Comparison of ENCODE assay signal across 8 mouse cellular contexts in genomic region chr12:24830766-24831152, GRCm38 (mm10). TPM values are rescaled to one million over a fixed set of nuclear protein-coding genes. Genes with fewer than 3 reads are reported as not detected.
DNase-seq lines count a peak whose midpoint lies in the region; ATAC-seq and TF ChIP-seq lines count a peak whose summit lies in the region.

Mboat2 (plus strand) TSS chr12:24830879.

- TF ChIP-seq POLR2A in bone marrow macrophage, adult 2 months (IDR thresholded peaks at IDR 0.05; ENCODE audit: borderline replicate concordance, low read depth, low read length) = no peak

- H3K36me3 ChIP-seq in limb, embryonic 13.5 days = no peaks in the 10 kb centered on the region
- H3K36me3 ChIP-seq in midbrain, embryonic 12.5 days = 0 out of 2 replicates have a peak, but pooled peaks cover 4% of the 10 kb centered on the region
- H3K36me3 ChIP-seq in stomach, embryonic 16.5 days (ENCODE audit: control insufficient read depth, insufficient read depth, low read length) = no peaks in the 10 kb centered on the region

- H3K4me3 ChIP-seq in bone marrow macrophage, adult 2 months (ENCODE audit: insufficient read depth, low read length) = peak within 1 kb of the TSS; percentile 69
- H3K4me3 ChIP-seq in limb, embryonic 13.5 days = peak within 1 kb of the TSS; percentile 70
- peak within 1 kb of the TSS; percentile 70 for H3K4me3 ChIP-seq in midbrain, embryonic 12.5 days
- H3K4me3 ChIP-seq in stomach, embryonic 16.5 days (replicated peaks; ENCODE audit: low read length) = peak within 1 kb of the TSS; percentile 91

- no peak for TF ChIP-seq CTCF in bone marrow macrophage, adult 2 months (IDR thresholded peaks at IDR 0.05; ENCODE audit: low read depth, low read length)

- under 1% methylated on average over 24 of the region's 24 CpGs for WGBS in limb, embryonic 13.5 days
- under 1% methylated on average over 24 of the region's 24 CpGs for WGBS in midbrain, embryonic 12.5 days
- 1% methylated on average over 24 of the region's 24 CpGs for WGBS in stomach, embryonic 16.5 days

- H3K27ac ChIP-seq in bone marrow macrophage, adult 2 months (ENCODE audit: insufficient read depth, low read depth, low read length) = no peak within 1 kb of the TSS
- H3K27ac ChIP-seq in limb, embryonic 13.5 days = peak within 1 kb of the TSS; percentile 97
- H3K27ac ChIP-seq in midbrain, embryonic 12.5 days (replicated peaks) = peak within 1 kb of the TSS; percentile 99
- peak within 1 kb of the TSS; percentile 89 for H3K27ac ChIP-seq in stomach, embryonic 16.5 days (ENCODE audit: low read length)

- no peaks in the 10 kb centered on the region for H3K27me3 ChIP-seq in limb, embryonic 13.5 days
- H3K27me3 ChIP-seq in midbrain, embryonic 12.5 days = no peaks in the 10 kb centered on the region
- no peaks in the 10 kb centered on the region for H3K27me3 ChIP-seq in stomach, embryonic 16.5 days (ENCODE audit: control insufficient read depth, insufficient read depth, low read length)

- H3K4me2 ChIP-seq in limb, embryonic 13.5 days (replicated peaks) = peak within 1 kb of the TSS; percentile 81
- peak within 1 kb of the TSS; percentile 79 for H3K4me2 ChIP-seq in midbrain, embryonic 12.5 days (replicated peaks)
- peak within 1 kb of the TSS; percentile 79 for H3K4me2 ChIP-seq in stomach, embryonic 16.5 days (ENCODE audit: low read depth, low read length)

- DNase-seq in embryo, embryonic 10 days (ENCODE audit: low spot score) = peak; percentile 79
- no peak for DNase-seq in embryo, embryonic 9.5 days (ENCODE audit: extremely low spot score)
- DNase-seq in gonadal fat pad, adult 2 months (ENCODE audit: low read depth) = no peak
- DNase-seq in kidney, adult 18-20 months = peak; percentile 58

- ATAC-seq in limb, embryonic 13.5 days (ENCODE audit: low FRiP score, low read depth) = no peak; the same call in 1 of the 2 replicates
- no peak for ATAC-seq in midbrain, embryonic 12.5 days (ENCODE audit: low FRiP score, low read depth)
- ATAC-seq in stomach, embryonic 16.5 days (ENCODE audit: insufficient read depth, low FRiP score) = peak; percentile 26

- H3K4me1 ChIP-seq in bone marrow macrophage, adult 2 months (ENCODE audit: control insufficient read depth, insufficient read depth, low read length) = no peaks in the 10 kb centered on the region
- peaks cover 35% of the 10 kb centered on the region for H3K4me1 ChIP-seq in limb, embryonic 13.5 days
- peaks cover 34% of the 10 kb centered on the region for H3K4me1 ChIP-seq in midbrain, embryonic 12.5 days
- H3K4me1 ChIP-seq in stomach, embryonic 16.5 days (ENCODE audit: control insufficient read depth, insufficient read depth, low read length) = 0 out of 2 replicates have a peak, but pooled peaks cover 12% of the 10 kb centered on the region

- H3K9me3 ChIP-seq in limb, embryonic 13.5 days = no peaks in the 10 kb centered on the region
- H3K9me3 ChIP-seq in midbrain, embryonic 12.5 days = no peaks in the 10 kb centered on the region
- no peaks in the 10 kb centered on the region for H3K9me3 ChIP-seq in stomach, embryonic 16.5 days (replicated peaks; ENCODE audit: control insufficient read depth, low read length)

- H3K9ac ChIP-seq in limb, embryonic 13.5 days = peak within 1 kb of the TSS; percentile 94
- H3K9ac ChIP-seq in midbrain, embryonic 12.5 days (replicated peaks) = peak within 1 kb of the TSS; percentile 96
- H3K9ac ChIP-seq in stomach, embryonic 16.5 days (ENCODE audit: low read length) = peak within 1 kb of the TSS; percentile 93

RNA-seq across cellular contexts. Expression of gene Mboat2, which starts in this region (rescaled TPM):
- polyA plus RNA-seq in bone marrow macrophage, adult 2 months (2012; ENCODE audit: insufficient read depth, insufficient read length, missing spikeins) = 0.23 TPM in 1 of 2 replicates, not detected in the other
- 22.6 and 27.8 TPM in 2 replicates for polyA plus RNA-seq in gonadal fat pad, adult 2 months (2012; rRNA removed)
- 55.1 and 56.0 TPM in 2 replicates for polyA plus RNA-seq in limb, embryonic 13.5 days (2015; fragmentation: Nextera tagmentation; extraction: Ambion mirVana)
- 66.7 and 69.5 TPM in 2 replicates for polyA plus RNA-seq in midbrain, embryonic 12.5 days (2016; fragmentation: Nextera tagmentation; extraction: Ambion mirVana)
- 47.3 and 51.8 TPM in 2 replicates for polyA plus RNA-seq in stomach, embryonic 16.5 days (2015; fragmentation: Nextera tagmentation; extraction: Ambion mirVana)

Comparison
In these comparisons a context has a peak if more than half of its experiments do, and no peak if none do; other contexts are left out.
1. RNA of gene Mboat2 (polyA plus RNA-seq): 66.7 to 69.5 TPM in midbrain, embryonic 12.5 days, 55.1 to 56.0 TPM in limb, embryonic 13.5 days, 47.3 to 51.8 TPM in stomach, embryonic 16.5 days and 22.6 to 27.8 TPM in gonadal fat pad, adult 2 months; 0.23 TPM in bone marrow macrophage, adult 2 months; every median in the first group is over 10 times any median in the second.
2. DNase-seq: peak in embryo, embryonic 10 days (single experiment) and kidney, adult 18-20 months (single experiment); none in embryo, embryonic 9.5 days (single experiment) and gonadal fat pad, adult 2 months (single experiment).
3. Peak in every context shown above with its lines, with median percentiles within 50 percentile points of each other: H3K4me3 ChIP-seq, H3K4me2 ChIP-seq and H3K9ac ChIP-seq.